Mouse (Mus musculus) cerebellum, adult (tissue): Measurements from ENCODE around the gene P2rx4.
"Not testable (repeated sequence)": the region's sequence is repeated elsewhere in the genome, so short reads cannot be mapped to it uniquely, and the experiment has no call there.

ENCODE experiments used
- ATAC-seq: cut with Nextera tagmentation; 2 replicates; pipeline ENCODE4 v1.9.2; 2017; ENCODE audit warnings: mild to moderate bottlenecking, moderate library complexity, mixed read lengths; ENCODE audit not compliant: insufficient number of reproducible peaks, low FRiP score, low TSS enrichment

P2rx4 gene

DNA sequence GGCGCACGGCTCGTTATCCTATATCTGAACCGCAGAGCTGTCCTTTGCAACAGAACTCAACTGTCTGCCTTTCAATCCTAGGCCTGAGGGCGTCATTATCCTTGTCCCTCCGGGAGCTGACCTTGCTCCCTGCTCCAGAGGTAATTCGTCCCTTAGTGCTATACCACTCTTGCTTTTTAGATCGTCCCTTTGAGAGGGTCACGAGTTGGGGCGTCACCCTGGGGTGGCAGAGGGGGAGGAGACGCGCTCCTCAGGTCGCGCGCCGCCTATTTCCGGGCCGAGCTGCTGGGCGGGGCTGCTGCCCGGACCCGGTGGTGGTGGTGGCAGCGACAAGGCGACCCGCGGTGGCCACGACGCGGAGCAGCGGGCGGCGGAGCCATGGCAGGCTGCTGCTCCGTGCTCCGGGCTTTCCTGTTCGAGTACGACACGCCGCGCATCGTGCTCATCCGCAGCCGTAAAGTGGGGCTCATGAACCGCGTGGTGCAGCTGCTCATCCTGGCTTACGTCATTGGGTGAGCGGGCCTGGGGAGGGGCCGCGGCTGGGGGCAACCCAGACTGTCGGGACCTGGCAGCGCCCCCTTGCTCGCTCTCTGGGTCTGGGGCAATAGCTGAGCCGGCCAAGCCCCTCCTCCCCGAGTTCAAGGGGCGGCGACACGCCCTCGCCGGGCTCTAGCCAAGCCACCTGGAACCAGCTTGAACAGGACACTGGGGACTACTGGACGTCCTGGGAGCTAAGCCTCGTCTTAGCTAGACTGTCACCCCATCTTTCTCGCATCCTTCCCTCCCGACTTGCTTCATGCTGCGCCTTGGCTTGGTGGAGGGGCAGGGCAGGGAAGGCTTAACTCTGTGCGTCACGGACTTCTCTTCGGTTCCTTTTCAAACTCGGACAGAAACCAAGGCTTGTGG lies at the start of gene P2rx4:
Gene P2rx4, plus strand, starts transcription at position 269 of the 906 bp plus-strand sequence.
- ATAC-seq, result peak; percentile 84

GRCm38 (mm10) chr5:122662501-122662900 lies 44.8 kb upstream of the P2rx4 start:
- ATAC-seq, result no peak

DNA sequence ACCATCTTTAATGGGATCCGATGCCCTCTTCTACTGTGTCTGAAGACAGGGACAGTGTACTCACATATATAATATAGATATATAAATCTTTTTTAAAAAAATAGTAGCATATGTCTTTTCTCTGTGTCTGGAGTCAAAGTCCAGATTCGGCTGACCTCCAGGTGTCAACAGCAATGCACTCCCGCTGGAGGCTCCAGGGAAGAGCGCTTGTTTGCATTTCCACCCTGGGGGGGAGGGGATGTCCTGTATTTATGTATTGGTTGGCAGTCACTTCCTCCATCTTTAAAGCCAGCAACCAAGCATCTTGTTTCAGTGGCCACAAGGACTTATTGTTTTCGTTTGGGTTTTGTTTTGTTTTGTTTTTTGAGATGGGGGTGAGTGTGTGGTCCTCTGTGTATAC lies 42.3 kb upstream of the P2rx4 start:
- ATAC-seq, result no peak

GRCm38 (mm10) chr5:122668981-122669897 lies 38.1 kb upstream of the P2rx4 start:
- ATAC-seq, result no peak

DNA sequence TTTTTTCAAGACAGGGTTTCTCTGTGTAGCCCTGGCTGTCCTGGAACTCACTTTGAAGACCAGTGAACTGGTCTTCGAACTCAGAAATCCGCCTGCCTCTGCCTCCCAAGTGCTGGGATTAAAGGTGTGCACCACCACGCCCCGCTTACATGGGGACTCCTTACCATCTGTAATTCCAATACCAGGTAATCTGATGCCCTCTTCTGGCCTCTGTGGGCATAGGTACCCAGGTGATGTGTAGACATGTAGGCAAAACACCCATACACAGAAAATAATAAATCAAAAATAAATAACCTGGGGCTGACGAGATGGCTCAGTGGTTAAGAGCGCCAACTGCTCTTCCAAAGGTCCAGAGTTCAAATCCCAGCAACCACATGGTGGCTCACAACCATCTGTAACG lies 35.7 kb upstream of the P2rx4 start:
- ATAC-seq, result not testable (repeated sequence)

GRCm38 (mm10) chr5:122672298-122672697 lies 35.0 kb upstream of the P2rx4 start:
- ATAC-seq, result no peak

DNA sequence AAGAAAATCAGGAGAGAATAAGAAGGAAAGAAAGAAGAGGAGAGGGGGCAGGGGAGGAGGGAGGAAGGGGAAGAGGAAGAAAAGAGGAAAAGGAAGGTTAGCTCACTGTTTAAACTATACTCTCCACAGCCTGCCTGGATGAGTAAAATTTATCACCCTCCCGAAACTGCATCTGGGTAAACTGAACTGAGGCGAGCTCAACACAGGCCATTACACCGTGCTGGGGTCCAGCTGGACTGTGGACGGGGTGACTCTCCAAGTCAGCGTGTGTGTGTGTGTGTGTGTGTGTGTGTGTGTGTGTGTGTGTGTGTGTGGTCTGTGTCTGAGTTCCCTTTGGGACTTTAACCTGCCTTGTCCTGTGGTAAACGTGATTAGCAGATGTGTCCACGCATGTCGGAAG lies 31.3 kb upstream of the P2rx4 start:
- no peak for ATAC-seq

DNA sequence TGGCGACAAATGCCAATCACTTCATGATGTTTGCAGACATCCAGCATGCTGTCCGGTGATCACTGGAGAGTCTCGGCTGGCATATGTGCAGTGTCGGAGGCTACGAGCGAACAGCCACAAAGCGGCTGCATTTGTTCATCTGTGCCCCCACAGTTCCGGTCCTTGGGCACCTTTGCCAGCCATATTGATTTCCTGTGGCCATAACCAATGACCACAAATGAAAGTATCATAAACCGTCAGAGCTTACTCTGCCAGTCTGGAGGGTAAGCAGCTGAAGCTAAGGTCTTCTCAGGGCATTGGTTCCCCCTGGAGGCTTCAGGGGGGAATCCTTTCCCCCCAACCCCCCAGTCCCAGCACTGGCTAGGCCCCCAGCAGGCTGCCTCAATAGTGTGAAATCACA lies 29.4 kb upstream of the P2rx4 start:
- no peak for ATAC-seq

- ATAC-seq, result peak; percentile 88; the same call in 1 of the 2 replicates
Measured at GRCm38 (mm10) chr5:122679881-122680280, 27.5 kb upstream of the P2rx4 start.

DNA sequence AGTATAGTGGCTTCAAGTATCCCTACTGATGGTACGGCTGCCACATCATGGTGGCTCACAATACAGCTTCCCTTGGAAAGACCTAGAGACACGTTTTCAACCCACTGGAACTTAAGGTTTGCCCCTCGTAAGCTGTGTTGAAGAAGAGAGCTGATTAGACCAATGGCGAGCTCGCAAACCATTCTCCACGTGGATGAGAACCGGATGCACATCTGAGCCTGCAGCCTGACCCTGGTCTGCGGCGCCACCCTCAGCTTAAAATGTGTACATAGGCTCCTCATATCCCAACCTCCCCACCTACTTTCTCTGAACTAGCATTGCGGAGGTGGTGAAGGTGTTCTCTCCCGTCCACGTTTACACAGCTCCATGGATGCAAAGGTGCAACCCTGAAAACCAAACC lies 26.1 kb upstream of the P2rx4 start:
- ATAC-seq, result no peak

- ATAC-seq, result no peak
Measured at GRCm38 (mm10) chr5:122683926-122684325, 23.4 kb upstream of the P2rx4 start.

GRCm38 (mm10) chr5:122687391-122687790 lies 20.0 kb upstream of the P2rx4 start:
- no peak for ATAC-seq

- ATAC-seq, result no peak
Measured at GRCm38 (mm10) chr5:122689153-122689552, 18.2 kb upstream of the P2rx4 start.

GRCm38 (mm10) chr5:122690486-122690885 lies 16.9 kb upstream of the P2rx4 start:
- ATAC-seq, result no peak

DNA sequence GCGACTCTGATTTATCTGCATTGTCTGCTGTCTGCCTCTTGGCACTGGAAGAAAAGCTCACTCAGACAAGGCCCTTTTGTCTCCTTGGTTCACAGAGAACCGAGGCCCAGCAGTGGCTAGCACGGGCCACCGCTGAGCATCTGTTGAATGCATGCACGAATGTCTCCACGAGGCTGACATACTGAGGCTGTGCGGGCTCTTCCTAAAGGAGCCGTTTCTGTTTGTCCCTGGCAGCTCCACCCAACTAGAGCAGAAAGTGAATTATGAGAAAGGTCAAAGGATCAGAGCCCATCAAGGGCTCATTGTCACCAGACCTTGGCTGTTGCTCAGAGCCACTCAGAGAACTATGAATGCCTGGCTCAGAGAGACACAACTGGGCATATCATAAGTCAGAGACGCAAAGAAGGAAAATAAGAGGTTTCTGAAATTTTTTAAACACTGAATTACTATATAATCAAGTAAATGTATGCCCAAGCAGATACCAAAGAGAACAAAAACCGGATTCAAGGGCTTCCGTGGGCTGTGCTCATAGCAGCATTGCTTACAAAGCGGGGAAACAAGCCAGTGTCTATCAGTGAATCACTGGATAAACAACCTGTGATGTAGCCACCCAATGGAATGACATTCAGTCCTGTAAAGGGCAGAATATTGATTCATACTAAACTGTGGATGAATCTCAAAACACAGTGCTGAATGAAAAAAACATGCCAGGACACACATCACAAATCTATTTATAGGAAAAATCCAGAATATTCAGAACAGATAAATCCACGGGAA lies 13.7 kb upstream of the P2rx4 start:
- no peak for ATAC-seq

- no peak for ATAC-seq
Measured at GRCm38 (mm10) chr5:122695516-122695915, 11.8 kb upstream of the P2rx4 start.

- ATAC-seq, result no peak
Measured at GRCm38 (mm10) chr5:122698041-122698700, 9.2 kb upstream of the P2rx4 start.

DNA sequence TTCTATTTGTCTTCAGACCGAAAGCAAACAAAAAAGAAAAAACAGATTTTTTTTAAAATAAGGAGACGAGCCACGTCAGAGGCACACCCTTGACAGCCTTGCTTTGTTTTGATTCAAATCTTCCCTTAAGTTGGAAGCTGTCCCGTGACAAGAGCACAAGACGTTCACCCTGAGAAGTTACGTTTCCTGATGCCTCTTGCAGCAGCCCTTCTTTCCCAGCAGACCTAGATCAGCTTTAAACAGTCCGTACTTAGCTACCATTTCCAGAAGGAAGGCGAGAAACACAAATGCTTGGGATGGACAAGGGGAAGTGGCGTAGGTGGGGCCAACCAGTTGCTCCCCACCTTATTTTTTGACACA lies 8.7 kb upstream of the P2rx4 start:
- no peak for ATAC-seq

DNA sequence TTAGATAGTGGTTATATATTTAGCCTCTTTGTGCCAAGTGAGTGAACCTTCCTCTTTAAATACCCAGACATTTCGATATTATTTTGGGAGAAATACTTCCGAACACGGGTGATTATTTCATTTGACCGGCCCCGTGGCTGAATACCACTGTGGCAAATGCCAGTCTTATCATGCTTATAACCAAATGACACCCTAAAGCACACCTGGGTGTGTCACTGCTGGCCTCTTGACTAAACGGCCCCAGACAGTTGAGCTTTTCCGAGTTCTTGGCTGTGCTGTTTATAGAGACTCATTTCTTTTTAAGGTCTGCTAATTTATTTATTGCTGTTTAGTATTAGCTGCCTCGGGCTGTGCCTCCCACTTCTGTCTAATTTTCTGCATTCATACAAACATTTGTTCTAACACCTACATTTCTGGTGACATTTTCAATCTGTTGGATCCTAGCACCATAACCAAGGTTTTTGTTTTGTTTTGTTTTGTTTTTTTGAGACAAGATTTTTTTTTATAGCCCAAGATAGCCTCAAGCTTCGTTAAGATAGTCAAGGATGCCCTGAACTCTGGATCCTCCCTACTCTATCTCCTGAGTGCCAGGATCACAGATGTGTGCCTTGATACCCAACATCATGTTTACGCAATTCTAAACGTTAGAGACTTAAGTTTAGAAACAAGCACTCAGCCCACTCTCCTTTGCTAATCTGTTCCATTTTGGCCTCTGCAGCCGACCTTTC lies 7.1 kb upstream of the P2rx4 start:
- no peak for ATAC-seq
